Mouse (Mus musculus) embryonic fibroblast, embryonic 13.5 days (primary cell): Measurements from ENCODE around the gene Ggt6.

Source experiments
- CTCF ChIP-seq: IDR thresholded peaks from 2 replicates; pipeline ENCODE4 v1.5.1; 2011; ENCODE audit warnings: mild to moderate bottlenecking, control low read depth, low read length, moderate library complexity, borderline replicate concordance; ENCODE audit not compliant: insufficient read depth
- POLR2A ChIP-seq: IDR thresholded peaks from 2 replicates; pipeline ENCODE4 v1.6.1; 2011; ENCODE audit warnings: low read depth, mild to moderate bottlenecking, control low read depth, low read length, moderate library complexity

- TF ChIP-seq CTCF (no peak), POLR2A (no peak)
These were observed 39.6 kb downstream of the Ggt6 start for GRCm38 (mm10) chr11:72474926-72475325.
